In genomic region chr1:43094206-43094605, GRCm38 (mm10) we compare ENCODE assay signal across 25 mouse cellular contexts.
"Had no signal": no experiment of that assay in that cellular context is flagged by ENCODE, and none has a peak within 500 bp of the region (broad histone marks: within the 10 kb centered on the region; RNA-seq: fewer than 3 reads in every experiment).

No protein-coding gene starts in this region.

- H3K27me3 ChIP-seq: heart, embryonic 13.5 days; heart, embryonic 15.5 days; hindbrain, embryonic 13.5 days; hindbrain, embryonic 15.5 days; kidney, embryonic 15.5 days; limb, embryonic 13.5 days; limb, embryonic 15.5 days; liver, embryonic 12.5 days had no signal

- ATAC-seq: hindbrain, postnatal 0 days; intestine, embryonic 16.5 days; liver, embryonic 12.5 days had no signal

- H3K4me3 ChIP-seq: heart, embryonic 13.5 days; heart, embryonic 15.5 days; hindbrain, embryonic 13.5 days; hindbrain, embryonic 15.5 days; kidney, embryonic 15.5 days; limb, embryonic 13.5 days; limb, embryonic 15.5 days; liver, embryonic 12.5 days had no signal

- H3K9ac ChIP-seq: heart, embryonic 13.5 days; heart, embryonic 15.5 days; hindbrain, embryonic 13.5 days; hindbrain, embryonic 15.5 days; kidney, embryonic 15.5 days; limb, embryonic 13.5 days; limb, embryonic 15.5 days; liver, embryonic 12.5 days; liver, embryonic 14.5 days had no signal

- H3K9me3 ChIP-seq: heart, embryonic 13.5 days; heart, embryonic 15.5 days; hindbrain, embryonic 13.5 days; hindbrain, embryonic 15.5 days; kidney, embryonic 15.5 days; limb, embryonic 13.5 days; limb, embryonic 15.5 days; liver, embryonic 12.5 days had no signal

- DNase-seq: gastrocnemius, postnatal 14 days; gastrocnemius, postnatal 36 days; heart, adult 18-20 months; heart, postnatal 14 days; heart, postnatal 36 days; kidney, adult 11 months; kidney, adult 2 months; kidney, adult 9 months; kidney, postnatal 10 days; kidney, postnatal 25 days; layer of hippocampus, adult 9-11 months; layer of hippocampus, postnatal 36 days; left cerebral cortex, postnatal 4 days had no signal

- H3K4me2 ChIP-seq: heart, embryonic 11.5 days; heart, embryonic 13.5 days; heart, embryonic 15.5 days; hindbrain, embryonic 13.5 days; hindbrain, embryonic 15.5 days; kidney, embryonic 15.5 days; limb, embryonic 13.5 days; limb, embryonic 15.5 days; liver, embryonic 12.5 days had no signal

- H3K36me3 ChIP-seq: hindbrain, embryonic 13.5 days; hindbrain, embryonic 15.5 days; limb, embryonic 15.5 days; liver, embryonic 12.5 days had no signal

- H3K27ac ChIP-seq: heart, embryonic 13.5 days; heart, embryonic 15.5 days; hindbrain, embryonic 13.5 days; hindbrain, embryonic 15.5 days; hindbrain, postnatal 0 days; kidney, embryonic 15.5 days; limb, embryonic 13.5 days; limb, embryonic 15.5 days; liver, embryonic 12.5 days; liver, embryonic 14.5 days had no signal
